Mouse (Mus musculus): ENCODE data around the gene Gm9040. TPM values are rescaled to one million over a fixed set of nuclear protein-coding genes. Genes with fewer than 3 reads are reported as not detected.
"Not testable (repeated sequence)": the region's sequence is repeated elsewhere in the genome, so short reads cannot be mapped to it uniquely, and the experiment has no call there.

The Gm9040 gene
- not detected in 2 replicates for polyA plus RNA-seq (2011; ENCODE audit: insufficient read length, low read depth, missing spikeins)

- H3K4me3 ChIP-seq (ENCODE audit: insufficient read depth, low read length); H3K27ac ChIP-seq (ENCODE audit: insufficient read depth, low read length); H3K4me1 ChIP-seq (ENCODE audit: control insufficient read depth, insufficient read depth, low read length): not testable (repeated sequence)
These were observed at the start of gene Gm9040 for GRCm38 (mm10) chr10:118326869-118327268. Gene Gm9040, minus strand, starts transcription at chr10:118326969.

- no peak overlapping the region for H3K4me3 ChIP-seq (ENCODE audit: insufficient read depth, low read length)
- H3K4me1 ChIP-seq (ENCODE audit: control insufficient read depth, insufficient read depth, low read length): no peaks in the 10 kb centered on the region
- no peak overlapping the region for H3K27ac ChIP-seq (ENCODE audit: insufficient read depth, low read length)
- no peak for TF ChIP-seq POLR2A (IDR thresholded peaks at IDR 0.05; ENCODE audit: low read depth, low read length)
- peak; percentile 87 for TF ChIP-seq CTCF (IDR thresholded peaks at IDR 0.05; ENCODE audit: borderline replicate concordance, insufficient read depth, low read length)
These were observed 43.7 kb upstream of the Gm9040 start for GRCm38 (mm10) chr10:118370443-118370842.

GRCm38 (mm10) chr10:118369518-118369917 is 42.7 kb upstream of the Gm9040 start:
- TF ChIP-seq CTCF (IDR thresholded peaks at IDR 0.05; ENCODE audit: borderline replicate concordance, insufficient read depth, low read length): no peak
- Histone ChIP-seq H3K4me1 (ENCODE audit: control insufficient read depth, insufficient read depth, low read length) (no peaks in the 10 kb centered on the region), H3K27ac (ENCODE audit: insufficient read depth, low read length) (no peak overlapping the region), H3K4me3 (ENCODE audit: insufficient read depth, low read length) (no peak overlapping the region)

- H3K27ac ChIP-seq (ENCODE audit: insufficient read depth, low read length); H3K4me3 ChIP-seq (ENCODE audit: insufficient read depth, low read length); H3K4me1 ChIP-seq (ENCODE audit: control insufficient read depth, insufficient read depth, low read length): not testable (repeated sequence)
These were observed 27.2 kb upstream of the Gm9040 start, which contains the start of gene Gm9049 for GRCm38 (mm10) chr10:118354005-118354404. Gene Gm9049, minus strand, starts transcription at chr10:118354105.

- not testable (repeated sequence) for H3K27ac ChIP-seq (ENCODE audit: insufficient read depth, low read length); H3K4me3 ChIP-seq (ENCODE audit: insufficient read depth, low read length); H3K4me1 ChIP-seq (ENCODE audit: control insufficient read depth, insufficient read depth, low read length)
These were observed 21.8 kb upstream of the Gm9040 start, which contains the start of gene Gm9048 for GRCm38 (mm10) chr10:118348579-118348978. Gene Gm9048, minus strand, starts transcription at chr10:118348679.

- H3K4me3 ChIP-seq (ENCODE audit: insufficient read depth, low read length); H3K27ac ChIP-seq (ENCODE audit: insufficient read depth, low read length); H3K4me1 ChIP-seq (ENCODE audit: control insufficient read depth, insufficient read depth, low read length): not testable (repeated sequence)
These were observed 16.4 kb upstream of the Gm9040 start, which contains the start of gene Gm9046 for GRCm38 (mm10) chr10:118343155-118343554. Gene Gm9046, minus strand, starts transcription at chr10:118343255.

GRCm38 (mm10) chr10:118337731-118338130 is 11.0 kb upstream of the Gm9040 start, which contains the start of gene Gm9045:
Gene Gm9045, minus strand, starts transcription at chr10:118337831.
- H3K27ac ChIP-seq (ENCODE audit: insufficient read depth, low read length); H3K4me3 ChIP-seq (ENCODE audit: insufficient read depth, low read length); H3K4me1 ChIP-seq (ENCODE audit: control insufficient read depth, insufficient read depth, low read length): not testable (repeated sequence)

GRCm38 (mm10) chr10:118332308-118332707 is 5.5 kb upstream of the Gm9040 start, which contains the start of gene Gm9044:
Gene Gm9044, minus strand, starts transcription at chr10:118332408.
- H3K4me3 ChIP-seq (ENCODE audit: insufficient read depth, low read length); H3K4me1 ChIP-seq (ENCODE audit: control insufficient read depth, insufficient read depth, low read length); H3K27ac ChIP-seq (ENCODE audit: insufficient read depth, low read length): not testable (repeated sequence)

GRCm38 (mm10) chr10:118319024-118319423 is 7.7 kb downstream of the Gm9040 start:
- Histone ChIP-seq H3K27ac (ENCODE audit: insufficient read depth, low read length) (no peak overlapping the region), H3K4me3 (ENCODE audit: insufficient read depth, low read length) (no peak overlapping the region), H3K4me1 (ENCODE audit: control insufficient read depth, insufficient read depth, low read length) (no peaks in the 10 kb centered on the region)
- TF ChIP-seq POLR2A (IDR thresholded peaks at IDR 0.05; ENCODE audit: low read depth, low read length) (no peak), CTCF (IDR thresholded peaks at IDR 0.05; ENCODE audit: borderline replicate concordance, insufficient read depth, low read length) (no peak)

GRCm38 (mm10) chr10:118302133-118302532 is 24.6 kb downstream of the Gm9040 start:
- H3K4me3 ChIP-seq (ENCODE audit: insufficient read depth, low read length); H3K4me1 ChIP-seq (ENCODE audit: control insufficient read depth, insufficient read depth, low read length); H3K27ac ChIP-seq (ENCODE audit: insufficient read depth, low read length): not testable (repeated sequence)

GRCm38 (mm10) chr10:118294938-118295337 is 31.8 kb downstream of the Gm9040 start, which contains the start of gene Iltifb:
Gene Iltifb, minus strand, starts transcription at chr10:118295038.
- Histone ChIP-seq H3K4me3 (ENCODE audit: insufficient read depth, low read length) (no peak within 1 kb of the TSS), H3K27ac (ENCODE audit: insufficient read depth, low read length) (no peak within 1 kb of the TSS), H3K4me1 (ENCODE audit: control insufficient read depth, insufficient read depth, low read length) (no peaks in the 10 kb centered on the region)
- TF ChIP-seq CTCF (IDR thresholded peaks at IDR 0.05; ENCODE audit: borderline replicate concordance, insufficient read depth, low read length) (no peak), POLR2A (IDR thresholded peaks at IDR 0.05; ENCODE audit: low read depth, low read length) (no peak)

- H3K27ac ChIP-seq (ENCODE audit: insufficient read depth, low read length): not testable (repeated sequence)
These were observed 43.8 kb downstream of the Gm9040 start for GRCm38 (mm10) chr10:118283016-118283415.

GRCm38 (mm10) chr10:118282565-118282964 is 44.2 kb downstream of the Gm9040 start:
- not testable (repeated sequence) for H3K27ac ChIP-seq (ENCODE audit: insufficient read depth, low read length); H3K4me3 ChIP-seq (ENCODE audit: insufficient read depth, low read length); H3K4me1 ChIP-seq (ENCODE audit: control insufficient read depth, insufficient read depth, low read length)

More at GRCm38 (mm10) chr10:118283016-118283415, 43.8 kb downstream of the Gm9040 start:
- H3K4me1 ChIP-seq (ENCODE audit: control insufficient read depth, insufficient read depth, low read length); H3K4me3 ChIP-seq (ENCODE audit: insufficient read depth, low read length): not testable (repeated sequence)

- H3K4me3 ChIP-seq (ENCODE audit: insufficient read depth, low read length); H3K27ac ChIP-seq (ENCODE audit: insufficient read depth, low read length); H3K4me1 ChIP-seq (ENCODE audit: control insufficient read depth, insufficient read depth, low read length): not testable (repeated sequence)
These were observed 48.7 kb downstream of the Gm9040 start for GRCm38 (mm10) chr10:118278069-118278468.

Measured in embryonic fibroblast, embryonic 13.5 days (primary cell).